Mouse (Mus musculus): ENCODE measurements around the gene Reps1. TPM values are rescaled to one million over a fixed set of nuclear protein-coding genes. Genes with fewer than 3 reads are reported as not detected.

The Reps1 gene
- total RNA-seq, 2 experiments from 2014 or later: 67.2 to 69.7 TPM

DNA sequence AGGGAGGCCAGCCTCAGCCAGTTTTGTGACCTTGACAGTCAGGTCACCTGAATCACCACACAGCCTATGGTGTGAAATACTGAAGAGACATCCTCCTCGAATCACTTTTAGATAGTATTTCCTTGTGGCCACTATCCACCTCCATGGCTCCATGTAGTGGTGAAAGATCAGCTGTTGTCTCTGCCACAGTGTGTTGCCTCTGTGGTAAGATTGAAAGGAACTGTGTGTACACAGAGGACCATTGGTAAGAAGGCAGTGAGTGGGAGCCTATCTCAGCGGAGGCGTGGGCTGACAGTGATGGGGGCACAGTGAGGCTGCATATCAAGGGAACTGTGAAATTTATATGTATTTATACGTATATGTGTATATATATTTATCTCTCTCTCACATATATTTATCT, 5.9 kb downstream of the Reps1 start:
- DNase-seq (ENCODE audit: low spot score in 2 of 2): no peak

DNA sequence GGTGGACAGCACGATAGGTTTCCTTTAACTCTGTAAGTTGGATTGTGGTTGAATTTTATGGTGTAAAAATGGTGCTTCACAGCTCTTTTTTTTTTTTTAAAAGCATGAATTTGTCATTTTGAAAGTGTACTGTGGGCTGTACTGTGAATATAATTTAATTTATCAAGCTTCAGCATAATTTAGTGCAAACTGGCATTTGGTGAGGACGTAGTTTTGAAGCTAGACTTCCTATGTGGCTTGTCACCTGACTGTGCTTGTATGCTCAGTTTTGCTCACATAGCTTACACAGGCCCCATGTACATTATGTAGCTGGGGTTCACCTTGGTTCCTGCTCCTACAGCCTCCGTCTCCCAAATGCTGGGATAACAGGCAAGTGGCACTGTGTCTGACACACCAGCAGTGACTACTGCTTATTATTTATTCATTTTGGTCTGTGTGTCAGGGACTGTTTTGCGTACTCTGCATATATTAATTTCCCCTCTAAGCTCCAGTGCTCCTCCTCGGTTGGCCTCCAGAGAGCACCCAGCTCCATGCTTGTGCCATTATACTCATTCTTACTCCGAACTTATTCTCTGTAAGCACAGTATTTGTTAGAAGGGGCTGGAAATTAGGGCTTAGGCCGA, 9.1 kb downstream of the Reps1 start:
- DNase-seq (ENCODE audit: low spot score in 2 of 2): no peak

- DNase-seq (ENCODE audit: low spot score in 2 of 2): no peak
Measured at GRCm38 (mm10) chr10:18066031-18066439, 10.4 kb downstream of the Reps1 start.

DNA sequence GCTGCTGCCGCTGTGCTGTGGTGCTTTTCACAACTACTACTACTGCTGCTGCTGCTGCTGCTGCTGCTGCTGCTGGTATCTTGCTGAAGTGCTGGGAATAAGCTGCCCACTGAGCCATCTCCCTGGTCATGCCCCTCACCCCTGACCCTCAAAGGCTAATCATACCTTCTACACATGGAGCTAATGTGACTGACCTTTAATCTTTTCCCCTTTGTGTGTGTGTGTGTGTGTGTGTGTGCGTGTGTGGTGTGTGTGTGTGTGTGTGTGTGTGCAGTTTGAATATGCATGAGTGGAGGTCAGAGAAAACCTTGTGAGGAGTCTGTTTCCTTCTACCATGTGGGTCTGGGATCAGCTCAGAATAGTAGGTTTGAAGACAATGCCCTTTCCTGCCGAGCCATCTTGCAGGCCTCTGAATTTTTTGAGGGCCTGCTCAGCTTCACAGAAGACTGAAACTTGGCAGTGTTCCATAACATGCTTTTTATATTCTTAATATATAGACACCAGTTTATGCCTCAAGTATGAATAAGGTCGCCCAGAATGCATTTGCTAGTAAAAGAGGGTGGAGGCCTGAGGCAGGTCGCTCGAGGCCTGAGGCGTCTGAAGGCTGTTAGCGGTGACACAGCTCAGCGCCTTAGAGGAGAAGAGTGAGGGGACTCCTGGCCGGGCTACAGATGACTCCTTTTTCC, 12.2 kb downstream of the Reps1 start:
- no peak for DNase-seq (ENCODE audit: low spot score in 2 of 2)

DNA sequence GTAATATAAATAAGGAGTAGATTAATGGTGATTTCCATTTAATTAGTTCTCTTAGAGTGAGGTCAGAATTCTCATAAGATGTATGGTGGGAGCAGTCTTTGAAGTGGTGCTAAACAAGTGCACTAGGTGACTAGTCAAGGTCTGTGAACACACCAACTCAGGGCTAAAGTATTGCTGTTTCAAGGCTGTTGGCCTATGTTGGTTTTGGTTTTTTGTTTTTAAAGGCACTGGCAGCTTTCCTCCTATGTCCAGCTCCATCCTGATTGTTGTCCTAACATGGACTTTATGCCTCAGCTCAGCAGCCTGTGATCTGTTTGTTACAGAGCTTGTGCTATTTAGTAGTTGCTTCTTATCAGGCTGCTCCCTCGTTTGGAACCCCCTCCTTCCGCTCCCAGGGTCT, 13.2 kb downstream of the Reps1 start:
- DNase-seq (ENCODE audit: low spot score in 2 of 2): no peak

DNA sequence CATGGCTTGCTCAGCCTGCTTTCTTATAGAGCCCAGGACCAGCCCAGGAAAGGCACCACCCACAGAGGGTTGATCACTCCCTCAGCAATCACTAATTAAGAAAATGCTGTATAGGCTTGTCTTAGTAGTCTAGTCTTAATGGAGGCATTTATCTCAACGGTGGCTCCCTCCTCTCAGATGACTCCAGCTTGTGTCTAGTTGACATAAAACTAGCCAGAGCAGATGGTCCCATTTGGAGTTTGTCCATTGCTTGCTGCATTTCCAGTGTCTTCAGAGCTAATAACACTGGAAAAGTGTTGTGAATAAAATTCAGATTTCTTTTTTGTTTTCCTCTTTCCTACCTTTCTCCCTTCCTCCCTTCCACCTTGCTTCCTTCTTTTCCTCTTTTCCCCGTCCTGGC, 13.9 kb downstream of the Reps1 start:
- DNase-seq (ENCODE audit: low spot score in 2 of 2): no peak

- DNase-seq (ENCODE audit: low spot score in 2 of 2): peak; percentile 50 to 64
Measured at GRCm38 (mm10) chr10:18070144-18070543, 14.5 kb downstream of the Reps1 start.

DNA sequence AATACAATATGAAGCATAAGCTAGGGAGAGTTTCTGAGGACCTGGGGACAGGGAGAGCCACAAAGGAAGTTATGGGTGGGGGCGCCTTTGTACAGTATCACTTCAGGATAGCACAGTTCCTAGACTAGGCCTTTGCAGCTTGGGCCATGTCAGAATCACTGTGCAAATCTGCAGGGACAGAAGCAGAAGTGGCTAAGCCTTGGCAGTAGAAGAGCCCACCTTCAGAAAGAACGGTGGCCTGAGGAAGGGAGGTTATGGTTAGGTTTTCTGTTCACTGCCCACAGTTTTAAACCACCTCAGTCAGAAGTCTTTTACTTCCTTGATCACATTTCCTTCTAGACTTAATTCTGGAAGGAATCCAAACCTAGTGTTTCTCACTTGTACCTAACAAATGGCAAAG, 15.0 kb downstream of the Reps1 start:
- no peak for DNase-seq (ENCODE audit: low spot score in 2 of 2)

DNA sequence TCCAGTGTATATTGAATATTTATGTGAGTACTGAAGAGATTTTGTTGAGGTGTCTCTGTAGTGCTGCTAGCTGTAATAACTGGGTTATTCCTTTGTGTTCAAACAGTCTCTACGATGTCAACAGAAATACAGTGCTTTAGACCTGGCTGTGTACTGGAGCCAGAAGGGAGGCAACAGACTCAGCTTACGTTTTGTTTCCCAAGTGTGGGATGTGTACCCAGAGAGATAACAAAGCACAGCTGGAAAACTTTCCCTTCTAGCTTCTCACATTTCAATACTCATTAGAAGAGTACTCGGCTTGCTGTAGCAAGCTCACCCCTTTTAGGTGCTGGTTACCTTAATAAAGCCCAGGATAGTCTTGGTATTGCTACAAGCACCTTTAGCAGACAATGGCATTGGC, 17.2 kb downstream of the Reps1 start:
- DNase-seq (ENCODE audit: low spot score in 2 of 2): no peak

GRCm38 (mm10) chr10:18074383-18075075, 18.9 kb downstream of the Reps1 start:
- no peak for DNase-seq (ENCODE audit: low spot score in 2 of 2)

DNA sequence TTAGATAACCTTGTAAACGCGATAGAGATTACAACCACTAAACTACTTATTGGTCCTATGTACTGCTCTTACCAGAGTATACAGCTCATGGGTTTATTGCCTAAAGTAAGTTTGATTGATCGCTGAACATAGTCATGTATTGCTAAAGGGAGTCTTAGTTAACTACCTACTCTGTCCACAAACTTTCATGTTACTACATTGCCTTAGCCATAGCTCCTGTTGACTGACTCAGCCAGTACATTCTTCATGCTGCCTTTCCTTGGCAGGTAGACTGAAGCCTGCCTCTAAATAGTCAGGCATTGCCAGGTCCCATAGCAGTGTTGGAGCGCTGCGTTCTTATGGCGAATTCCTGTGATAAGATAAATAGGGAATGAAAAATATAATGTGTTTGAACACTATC, 20.2 kb downstream of the Reps1 start:
- DNase-seq (ENCODE audit: low spot score in 2 of 2): no peak

- DNase-seq (ENCODE audit: low spot score in 2 of 2): no peak
Measured at GRCm38 (mm10) chr10:18081536-18081935, 25.9 kb downstream of the Reps1 start.

- DNase-seq (ENCODE audit: low spot score in 2 of 2): no peak
Measured at GRCm38 (mm10) chr10:18082772-18083171, 27.1 kb downstream of the Reps1 start.

GRCm38 (mm10) chr10:18090691-18091090, 35.0 kb downstream of the Reps1 start:
- no peak for DNase-seq (ENCODE audit: low spot score in 2 of 2)

- no peak for DNase-seq (ENCODE audit: low spot score in 2 of 2)
Measured at GRCm38 (mm10) chr10:18102166-18102565, 46.5 kb downstream of the Reps1 start.

- no peak for DNase-seq (ENCODE audit: low spot score in 2 of 2)
Measured at GRCm38 (mm10) chr10:18107471-18107870, 51.8 kb downstream of the Reps1 start.

- no peak for DNase-seq (ENCODE audit: low spot score in 2 of 2)
Measured at GRCm38 (mm10) chr10:18110940-18111339, 55.3 kb downstream of the Reps1 start.

DNA sequence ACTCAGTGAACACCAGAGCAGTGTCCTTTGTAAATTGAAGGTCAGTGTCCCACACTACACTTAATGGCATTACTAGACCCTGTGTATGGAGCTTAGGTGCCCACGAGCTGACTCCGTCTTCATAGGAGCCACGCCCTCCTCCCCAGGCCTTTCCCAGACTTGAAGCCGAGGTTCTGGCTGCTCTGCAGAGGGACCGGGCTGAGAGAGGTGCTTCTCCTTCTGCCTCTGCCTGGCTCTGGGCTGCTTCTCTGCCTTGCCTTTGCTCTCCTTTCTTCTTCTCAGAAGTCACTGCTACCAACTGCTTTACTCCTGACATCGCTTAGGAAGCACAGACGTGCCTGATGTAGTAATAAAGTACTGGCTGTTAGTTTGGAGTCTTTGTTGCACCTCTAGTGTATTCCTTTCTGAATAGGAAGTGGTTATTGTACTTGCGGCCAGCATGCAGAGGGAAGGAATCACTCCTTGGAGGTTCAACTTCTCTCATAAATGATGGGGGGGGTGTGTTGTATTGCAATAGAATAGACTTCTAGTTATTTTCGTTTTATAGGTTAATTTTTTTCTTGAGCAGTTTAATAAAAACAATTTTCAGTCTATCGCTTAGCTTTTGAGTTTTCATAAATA, 57.9 kb downstream of the Reps1 start:
- DNase-seq (ENCODE audit: low spot score in 2 of 2): no peak

DNA sequence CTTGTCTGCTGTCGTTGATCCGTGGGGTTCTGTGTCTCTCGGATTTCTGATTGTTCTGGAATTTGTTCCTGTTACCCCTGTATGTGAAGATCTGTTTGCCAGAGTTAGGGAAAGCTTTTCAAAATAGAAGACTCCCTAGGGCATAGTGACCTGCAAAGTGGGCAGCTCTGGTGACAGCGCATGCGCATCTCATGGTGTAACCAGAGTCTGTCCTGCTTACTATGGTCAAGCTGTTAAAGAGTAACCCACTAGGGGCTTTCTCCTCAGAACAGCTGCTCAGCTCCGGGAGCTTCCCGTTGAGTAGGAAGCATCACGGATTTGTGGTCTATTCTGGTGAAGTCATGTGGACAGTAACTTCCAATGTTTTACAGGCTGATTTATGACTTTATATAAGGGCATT, 62.7 kb downstream of the Reps1 start:
- DNase-seq (ENCODE audit: low spot score in 2 of 2): no peak

GRCm38 (mm10) chr10:18130276-18130675, 74.6 kb downstream of the Reps1 start:
- no peak for DNase-seq (ENCODE audit: low spot score in 2 of 2)

DNA sequence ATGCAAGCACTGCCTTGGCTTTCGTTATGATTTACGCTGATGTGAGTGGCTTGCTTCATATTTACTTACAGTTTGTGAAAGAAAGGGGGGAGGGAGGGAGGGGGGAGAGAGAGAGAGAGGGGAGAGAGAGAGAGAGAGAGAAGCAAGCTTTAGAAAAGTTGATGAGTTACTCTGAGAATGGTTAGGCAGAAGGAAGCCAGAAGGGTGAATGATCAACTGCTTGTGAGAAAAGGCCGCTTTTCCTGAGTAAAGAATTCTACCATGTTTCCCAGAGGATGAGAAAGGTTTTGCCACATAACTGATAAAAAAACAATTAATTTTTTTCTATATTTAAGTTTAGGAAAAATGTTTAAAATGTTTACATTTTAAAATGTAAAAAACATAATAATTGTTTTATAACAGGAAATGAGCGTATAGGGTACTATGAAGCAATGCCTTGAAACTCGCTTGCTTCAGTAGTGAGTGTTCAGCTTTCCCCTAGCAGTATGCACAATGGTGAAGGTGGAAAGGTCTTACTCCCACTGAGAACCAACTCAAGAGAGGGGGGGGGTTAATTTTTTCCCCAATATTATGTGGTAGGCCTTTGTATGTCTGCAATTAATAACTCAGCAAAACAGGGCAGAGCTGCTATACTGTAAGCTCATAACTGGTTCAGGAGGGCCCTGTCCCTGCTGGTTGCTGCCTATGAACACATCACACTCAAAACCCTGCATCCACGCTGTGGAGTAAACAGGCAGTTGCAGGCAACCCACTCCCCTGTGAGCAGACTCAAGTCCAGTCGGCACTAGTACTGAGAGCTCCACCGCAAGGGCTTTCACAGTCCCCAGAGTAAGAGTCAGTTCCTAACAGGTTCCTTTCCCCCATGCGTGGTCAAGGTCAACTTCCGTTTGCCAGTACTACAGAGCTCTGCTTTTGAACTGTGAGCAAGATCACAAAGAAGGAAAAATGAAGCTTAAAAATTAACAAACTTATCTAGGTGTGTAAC, 76.3 kb downstream of the Reps1 start:
- DNase-seq (ENCODE audit: low spot score in 2 of 2): no peak

Measured in layer of hippocampus, postnatal 10 days (tissue).